Comparison of ENCODE assay signal across 9 mouse cellular contexts in genomic region chr1:20801682-20802390, GRCm38 (mm10). TPM values are rescaled to one million over a fixed set of nuclear protein-coding genes. Genes with fewer than 3 reads are reported as not detected.
A peak's percentile ranks its signal among the peaks of the same experiment; 100 is the strongest.
DNase-seq lines count a peak whose midpoint lies in the region; ATAC-seq lines count a peak whose summit lies in the region.
"Had no signal": no experiment of that assay in that cellular context is flagged by ENCODE, and none has a peak within 500 bp of the region (broad histone marks: within the 10 kb centered on the region; RNA-seq: fewer than 3 reads in every experiment).

No protein-coding gene starts in this region.

- H3K27ac ChIP-seq in forebrain, embryonic 15.5 days (replicated peaks): peak overlapping the region; percentile 73
- 0 out of 2 replicates have a peak overlapping the region, but pooled peaks have one; percentile 29 for H3K27ac ChIP-seq in neural tube, embryonic 15.5 days (replicated peaks)

- peaks cover 13% of the 10 kb centered on the region for H3K36me3 ChIP-seq in forebrain, embryonic 15.5 days
- peaks cover 4% of the 10 kb centered on the region; the same call in 1 of the 2 replicates for H3K36me3 ChIP-seq in neural tube, embryonic 15.5 days

- peak; percentile 86 for ATAC-seq in forebrain, embryonic 15.5 days (replicated peaks)
- ATAC-seq in neural tube, embryonic 15.5 days (ENCODE audit: low FRiP score): peak; percentile 86
- ATAC-seq in erythroblast, adult 5-6 weeks (replicated peaks; ENCODE audit: low FRiP score, poor library complexity, severe bottlenecking): no peak

- no peak overlapping the region for H3K9ac ChIP-seq in forebrain, embryonic 15.5 days (replicated peaks)
- no peak overlapping the region for H3K9ac ChIP-seq in neural tube, embryonic 15.5 days (replicated peaks)

- 0 out of 2 replicates have a peak, but pooled peaks cover 4% of the 10 kb centered on the region for H3K4me1 ChIP-seq in forebrain, embryonic 15.5 days
- no peaks in the 10 kb centered on the region for H3K4me1 ChIP-seq in neural tube, embryonic 15.5 days

- no peak overlapping the region for H3K4me3 ChIP-seq in forebrain, embryonic 15.5 days
- H3K4me3 ChIP-seq in neural tube, embryonic 15.5 days (replicated peaks): no peak overlapping the region

- WGBS in forebrain, embryonic 15.5 days: 74% methylated on average over 8 of the region's 8 CpGs
- WGBS in neural tube, embryonic 15.5 days: 77% methylated on average over 8 of the region's 8 CpGs

- no peaks in the 10 kb centered on the region for H3K27me3 ChIP-seq in forebrain, embryonic 15.5 days
- H3K27me3 ChIP-seq in neural tube, embryonic 15.5 days (replicated peaks): no peaks in the 10 kb centered on the region

- H3K9me3 ChIP-seq in forebrain, embryonic 15.5 days: no peaks in the 10 kb centered on the region
- no peaks in the 10 kb centered on the region for H3K9me3 ChIP-seq in neural tube, embryonic 15.5 days (replicated peaks)

- no peak overlapping the region for H3K4me2 ChIP-seq in forebrain, embryonic 15.5 days (replicated peaks)
- H3K4me2 ChIP-seq in neural tube, embryonic 15.5 days: no peak overlapping the region

- DNase-seq in heart, adult 11 months: peak; percentile 14
- DNase-seq in heart, adult 8-10 months (ENCODE audit: low spot score): no peak
- DNase-seq in MN1 (ENCODE audit: low spot score): peak; percentile 56
- DNase-seq in layer of hippocampus, adult 8-10 months (ENCODE audit: low spot score in 2 of 2): peak; percentile 45 to 58
- no peak for DNase-seq in gastrocnemius, adult 8-10 months (ENCODE audit: low spot score in 2 of 2)

RNA-seq across cellular contexts. Expression of gene Il17f, which starts 11.4 kb away (rescaled TPM):
- total RNA-seq in heart, adult 8-10 months (2022): not detected
- polyA plus RNA-seq in forebrain, embryonic 15.5 days (2015; fragmentation: Nextera tagmentation; extraction: Ambion mirVana): not detected in 2 replicates
- not detected for total RNA-seq in layer of hippocampus, adult 8-10 months (2022)
- not detected in 2 replicates for polyA plus RNA-seq in neural tube, embryonic 15.5 days (2015; fragmentation: Nextera tagmentation; extraction: Ambion mirVana)
- not detected for total RNA-seq in gastrocnemius, adult 8-10 months (2022)
- total RNA-seq in erythroblast, adult 5-6 weeks (2015; ENCODE audit: low replicate concordance): not detected in 2 replicates
- total RNA-seq in erythroblast, adult 5-6 weeks (2017; ENCODE audit: low replicate concordance): 1.4 TPM in 1 of 2 replicates, not detected in the other
- total RNA-seq: hematopoietic stem cell, adult 5-6 weeks had no signal

RNA-seq across cellular contexts. Expression of gene Mcm3, which starts 18.3 kb away (rescaled TPM):
- total RNA-seq in heart, adult 8-10 months (2022): 1 to 10 TPM; 3.2 to 4.3 (median 3.9) TPM
- polyA plus RNA-seq in forebrain, embryonic 15.5 days (2015; fragmentation: Nextera tagmentation; extraction: Ambion mirVana): 51.8 and 59.7 TPM in 2 replicates
- 1 to 10 TPM; 3.6 to 7.3 (median 4.9) TPM for total RNA-seq in layer of hippocampus, adult 8-10 months (2022)
- polyA plus RNA-seq in neural tube, embryonic 15.5 days (2015; fragmentation: Nextera tagmentation; extraction: Ambion mirVana): 14.2 and 47.0 TPM in 2 replicates
- 1 to 10 TPM; 2.6 to 3.3 (median 3.1) TPM for total RNA-seq in gastrocnemius, adult 8-10 months (2022)
- 125 and 131 TPM in 2 replicates for total RNA-seq in erythroblast, adult 5-6 weeks (2015; ENCODE audit: low replicate concordance)
- total RNA-seq in erythroblast, adult 5-6 weeks (2017; ENCODE audit: low replicate concordance): 61.2 and 67.2 TPM in 2 replicates

Comparison
In these comparisons a context has a peak if more than half of its experiments do, and no peak if none do; other contexts are left out.
1. DNase-seq: peak in heart, adult 11 months (single experiment), MN1 (single experiment) and layer of hippocampus, adult 8-10 months (2 of 2); none in heart, adult 8-10 months (single experiment) and gastrocnemius, adult 8-10 months (0 of 2).
2. RNA of gene Mcm3, which starts 18.3 kb away (total RNA-seq): 61.2 to 131 TPM in erythroblast, adult 5-6 weeks; 3.6 to 7.3 TPM in layer of hippocampus, adult 8-10 months, 3.2 to 4.3 TPM in heart, adult 8-10 months and 2.6 to 3.3 TPM in gastrocnemius, adult 8-10 months; every median in the first group is over 4 times any median in the second.